Mouse (Mus musculus) embryonic fibroblast, embryonic 13.5 days (primary cell): ENCODE data around the gene Gab1. TPM values are rescaled to one million over a fixed set of nuclear protein-coding genes. Genes with fewer than 3 reads are reported as not detected.
A peak's percentile ranks its signal among the peaks of the same experiment; 100 is the strongest.

Experiments used
- H3K27ac ChIP-seq: 2 replicates; pipeline ENCODE4 v1.5.1; 2012; ENCODE audit warnings: low read length, control low read depth, inconsistent platforms; ENCODE audit not compliant: insufficient read depth
- H3K4me1 ChIP-seq: 2 replicates; pipeline ENCODE4 v1.6.1; 2011; ENCODE audit warnings: low read length; ENCODE audit not compliant: control insufficient read depth, insufficient read depth
- H3K4me3 ChIP-seq: 2 replicates; pipeline ENCODE4 v1.5.1; 2011; ENCODE audit warnings: mild to moderate bottlenecking, control low read depth, low read length; ENCODE audit not compliant: insufficient read depth
- CTCF ChIP-seq: IDR thresholded peaks from 2 replicates; pipeline ENCODE4 v1.5.1; 2011; ENCODE audit warnings: mild to moderate bottlenecking, control low read depth, low read length, moderate library complexity, borderline replicate concordance; ENCODE audit not compliant: insufficient read depth
- POLR2A ChIP-seq: IDR thresholded peaks from 2 replicates; pipeline ENCODE4 v1.6.1; 2011; ENCODE audit warnings: low read depth, mild to moderate bottlenecking, control low read depth, low read length, moderate library complexity
- polyA plus RNA-seq: library from polyadenylated mRNA; stranded (reverse); fragments of >200 nt; gene quantifications from 2 replicates; pipeline ENCODE4 v1.2.4, GENCODE M21; 2011; ENCODE audit warnings: low read depth; ENCODE audit not compliant: missing spikeins, insufficient read length

Gab1 gene
- polyA plus RNA-seq, 1 experiment = 25.4 TPM

DNA sequence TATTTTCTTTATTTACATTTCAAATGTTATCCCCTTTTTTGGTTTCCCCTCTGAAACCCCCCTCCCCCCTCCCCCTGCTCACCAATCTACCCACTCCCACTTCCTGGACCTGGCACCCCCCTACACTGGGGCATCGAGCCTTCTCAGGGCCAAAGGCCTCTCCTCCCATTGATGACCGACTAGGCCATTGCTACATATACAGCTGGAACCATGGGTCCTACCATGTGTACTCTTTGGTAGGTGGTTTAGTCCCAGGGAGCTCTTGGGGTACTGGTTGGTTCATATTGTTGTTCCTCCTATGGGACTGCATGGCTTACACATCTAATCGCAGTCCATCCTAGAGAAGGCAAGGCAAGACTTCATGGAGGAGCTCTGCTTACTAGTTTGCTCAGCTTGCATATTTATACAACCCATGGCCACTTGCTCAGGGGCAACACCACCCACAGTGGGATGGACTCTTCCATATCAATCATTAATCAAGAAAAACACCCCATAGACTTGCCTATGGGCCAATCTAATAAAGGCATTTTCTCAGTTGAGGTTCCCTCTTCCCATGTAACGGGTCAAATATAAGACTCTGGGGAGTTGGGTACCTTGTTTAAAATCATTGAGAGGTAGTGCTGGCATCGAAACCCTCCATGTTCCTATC lies 48.3 kb downstream of the Gab1 start:
- TF ChIP-seq CTCF (no peak), POLR2A (no peak)
- no peak overlapping the region for H3K4me3 ChIP-seq
- H3K27ac ChIP-seq = peak overlapping the region; percentile 56
- H3K4me1 ChIP-seq = peaks cover 25% of the 10 kb centered on the region

DNA sequence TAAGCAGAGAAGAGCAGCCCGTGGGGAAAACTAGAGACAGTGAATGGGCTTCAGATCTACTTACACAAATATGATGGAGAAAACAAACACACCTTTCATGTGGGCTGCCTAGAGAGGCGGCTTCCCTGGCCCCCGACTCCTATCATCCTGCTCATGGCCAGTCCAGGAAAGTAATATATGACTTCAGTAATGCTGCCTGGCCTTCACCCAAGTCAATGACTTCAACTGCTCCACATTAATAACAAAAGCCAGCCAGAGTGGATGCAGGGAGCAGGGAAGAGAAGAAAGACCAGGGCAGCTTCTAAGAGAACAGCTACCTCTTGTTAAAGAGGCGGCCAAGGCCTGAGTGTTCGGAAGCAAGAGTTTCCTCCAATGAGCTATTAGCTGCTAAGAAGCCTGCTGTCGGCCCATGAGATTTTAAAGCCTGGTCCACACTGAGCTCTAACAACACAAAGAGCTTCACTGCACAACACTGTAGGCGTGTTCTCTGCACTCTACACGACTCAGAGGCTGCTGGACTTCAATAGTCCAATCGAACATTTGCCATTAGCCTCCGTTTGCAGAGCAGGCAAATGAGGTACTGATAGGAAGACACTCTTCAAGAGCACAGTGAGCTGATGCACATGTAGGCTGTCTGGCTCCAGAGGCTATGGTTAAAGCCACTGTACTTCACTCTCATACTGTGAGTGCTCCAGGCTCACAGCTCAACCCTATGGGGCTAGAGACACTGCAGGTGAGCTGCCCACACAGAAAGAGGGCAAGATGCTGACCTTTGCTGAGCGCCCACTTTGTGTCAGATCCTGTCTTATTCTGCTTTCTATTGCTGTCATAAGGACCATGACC lies 49.4 kb downstream of the Gab1 start:
- no peak for TF ChIP-seq POLR2A
- TF ChIP-seq CTCF = no peak
- no peak overlapping the region for H3K4me3 ChIP-seq
- peaks cover 25% of the 10 kb centered on the region for H3K4me1 ChIP-seq
- H3K27ac ChIP-seq = no peak overlapping the region; the same call in 1 of the 2 replicates

DNA sequence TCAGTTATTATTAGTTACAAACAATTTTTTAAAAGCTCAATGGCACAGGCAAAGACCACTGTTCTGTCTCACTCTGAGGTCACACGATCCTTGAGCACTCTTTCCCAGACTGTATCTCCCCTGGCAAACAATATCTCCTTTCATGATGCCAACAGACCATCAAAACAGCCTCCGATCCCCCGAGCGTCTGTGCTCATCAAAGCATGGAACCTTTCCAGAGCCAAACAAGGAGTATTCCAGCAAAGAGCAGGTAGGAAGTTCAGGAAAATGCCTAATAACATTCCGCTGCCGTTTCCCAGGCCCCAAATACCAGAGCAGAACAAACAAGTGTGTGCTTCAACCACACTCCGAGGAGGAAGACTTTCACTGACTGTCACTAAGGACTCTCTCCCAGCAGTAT lies 50.2 kb downstream of the Gab1 start:
- Histone ChIP-seq H3K27ac (no peak overlapping the region), H3K4me1 (peaks cover 21% of the 10 kb centered on the region), H3K4me3 (no peak overlapping the region)
- no peak for TF ChIP-seq POLR2A

DNA sequence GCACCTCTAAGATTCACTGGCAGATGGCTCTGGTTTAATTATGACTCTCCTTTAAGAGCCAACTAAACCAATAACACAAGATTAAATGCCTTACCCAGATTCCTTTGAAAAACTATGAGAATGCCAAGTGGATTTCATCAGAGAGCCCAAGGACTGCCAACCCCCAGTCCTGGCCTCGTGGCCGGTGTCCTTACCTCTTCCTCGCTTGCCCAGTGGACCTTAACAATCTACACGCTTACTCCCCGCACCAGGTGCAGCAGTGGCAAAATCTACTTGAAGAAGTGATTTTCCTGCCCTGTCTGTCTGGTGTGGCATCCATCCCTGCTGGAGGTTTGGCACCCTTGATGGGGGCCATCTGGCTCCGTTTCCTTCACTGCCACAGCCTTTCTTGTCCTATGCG lies 53.3 kb downstream of the Gab1 start:
- peaks cover 12% of the 10 kb centered on the region for H3K4me1 ChIP-seq
- 0 out of 2 replicates have a peak overlapping the region, but pooled peaks have one; percentile 10 for H3K27ac ChIP-seq
- no peak for TF ChIP-seq CTCF
- no peak for TF ChIP-seq POLR2A
- no peak overlapping the region for H3K4me3 ChIP-seq

DNA sequence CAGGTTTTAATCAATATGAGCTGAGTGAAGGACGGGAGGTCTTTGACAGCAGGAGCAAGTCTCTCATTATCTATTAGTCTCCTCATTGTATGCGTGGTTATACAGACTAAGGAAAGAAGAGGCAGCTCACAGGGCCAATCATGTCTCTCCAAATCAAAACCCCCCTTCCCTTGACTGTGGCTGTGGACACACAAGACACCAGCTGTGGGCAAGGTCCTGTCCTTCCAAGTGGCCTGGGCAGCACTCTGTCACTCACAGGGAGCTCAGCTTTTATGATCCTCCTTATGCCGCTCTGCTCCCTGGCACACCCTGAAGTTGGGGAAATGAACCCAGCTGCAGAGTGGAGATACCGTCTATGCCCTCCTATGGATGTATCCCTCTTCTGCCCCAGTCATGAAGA lies 55.2 kb downstream of the Gab1 start:
- Histone ChIP-seq H3K4me3 (no peak overlapping the region), H3K4me1 (peaks cover 4% of the 10 kb centered on the region; the same call in 1 of the 2 replicates), H3K27ac (no peak overlapping the region)
- TF ChIP-seq CTCF = no peak
- no peak for TF ChIP-seq POLR2A

DNA sequence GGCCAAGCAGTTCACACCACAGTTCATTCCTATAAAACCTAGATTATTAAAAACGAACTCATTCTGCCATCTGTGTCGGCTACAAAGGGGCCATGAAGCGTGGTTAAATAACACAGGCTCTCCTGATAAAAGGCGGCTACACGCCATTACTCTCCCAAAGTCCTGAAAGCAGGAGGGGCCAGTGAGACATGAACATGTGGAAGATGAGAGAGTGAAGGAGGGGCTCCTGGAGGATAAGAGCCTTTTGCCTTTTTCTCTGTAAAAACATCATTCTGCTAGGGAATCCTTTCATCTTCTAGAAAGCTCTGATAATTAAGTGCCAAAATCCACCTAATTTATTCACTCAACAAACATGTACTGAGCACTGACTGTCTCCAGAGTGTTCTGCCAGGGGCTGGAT lies 55.9 kb downstream of the Gab1 start:
- H3K4me3 ChIP-seq = no peak overlapping the region
- H3K4me1 ChIP-seq = peaks cover 3% of the 10 kb centered on the region; the same call in 1 of the 2 replicates
- TF ChIP-seq CTCF (no peak), POLR2A (no peak)
- no peak overlapping the region for H3K27ac ChIP-seq

DNA sequence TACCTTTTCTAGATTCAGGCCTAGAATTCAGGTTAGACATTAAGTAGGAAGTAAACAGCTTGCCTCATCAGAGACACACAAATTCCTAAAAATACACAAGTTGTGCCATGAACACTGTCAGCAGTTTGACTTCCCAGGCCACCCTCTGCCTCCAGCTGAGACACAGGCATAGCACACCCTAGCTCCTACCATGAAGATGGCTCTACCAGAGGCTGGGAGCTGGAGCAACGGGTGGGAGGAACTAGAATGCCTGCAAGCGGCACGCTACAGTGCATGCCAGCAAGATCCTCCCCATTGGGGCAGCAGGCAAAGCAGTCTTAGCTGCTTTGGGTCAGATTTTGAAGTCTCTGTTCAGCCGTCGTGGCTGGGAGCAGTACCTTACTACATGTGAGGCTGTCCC lies 57.1 kb downstream of the Gab1 start:
- peaks cover 3% of the 10 kb centered on the region for H3K4me1 ChIP-seq
- TF ChIP-seq POLR2A (no peak), CTCF (no peak)
- no peak overlapping the region for H3K27ac ChIP-seq
- H3K4me3 ChIP-seq = no peak overlapping the region

DNA sequence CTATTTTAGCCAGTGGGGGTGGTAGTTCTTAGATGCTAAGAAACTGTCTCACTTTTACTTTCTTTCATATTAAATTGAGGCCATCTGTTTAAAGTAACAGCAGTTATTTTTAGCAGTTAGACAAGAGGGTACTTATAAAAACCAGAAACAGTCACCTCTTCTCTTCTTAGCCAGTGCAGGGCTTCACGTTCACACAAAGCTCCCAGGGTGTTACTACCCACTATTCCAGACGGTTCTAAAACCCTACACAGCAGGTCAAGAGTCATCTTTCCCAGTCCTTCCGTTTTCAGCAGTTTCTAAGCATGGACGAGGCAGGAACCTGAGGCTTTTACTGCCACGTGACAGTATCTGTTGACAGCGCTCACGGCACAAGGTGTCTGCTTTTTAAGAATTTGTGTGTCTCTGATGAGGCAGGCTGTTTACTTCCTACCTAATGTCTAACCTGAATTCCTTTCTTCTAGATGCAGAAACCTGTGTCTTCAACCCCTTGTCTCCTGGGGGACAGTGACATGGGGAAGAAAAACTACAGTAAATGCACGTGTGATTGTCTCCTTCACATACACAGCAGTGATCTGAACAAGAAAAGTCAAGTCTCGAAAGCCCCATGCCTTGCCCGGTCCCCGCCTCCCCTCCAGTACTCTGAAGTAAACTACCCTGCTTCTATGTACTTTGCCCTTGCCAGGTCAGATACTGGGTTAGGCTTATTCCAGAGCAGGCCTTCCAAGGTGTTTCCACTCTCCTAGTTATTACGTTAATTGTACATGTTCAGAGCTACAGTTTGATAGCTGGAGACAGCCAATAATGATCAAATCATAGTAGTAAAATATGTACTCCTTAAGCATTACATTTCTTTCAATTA lies 58.7 kb downstream of the Gab1 start:
- Histone ChIP-seq H3K4me1 (peaks cover 3% of the 10 kb centered on the region), H3K27ac (no peak overlapping the region), H3K4me3 (no peak overlapping the region)
- TF ChIP-seq CTCF = no peak
- TF ChIP-seq POLR2A = no peak

DNA sequence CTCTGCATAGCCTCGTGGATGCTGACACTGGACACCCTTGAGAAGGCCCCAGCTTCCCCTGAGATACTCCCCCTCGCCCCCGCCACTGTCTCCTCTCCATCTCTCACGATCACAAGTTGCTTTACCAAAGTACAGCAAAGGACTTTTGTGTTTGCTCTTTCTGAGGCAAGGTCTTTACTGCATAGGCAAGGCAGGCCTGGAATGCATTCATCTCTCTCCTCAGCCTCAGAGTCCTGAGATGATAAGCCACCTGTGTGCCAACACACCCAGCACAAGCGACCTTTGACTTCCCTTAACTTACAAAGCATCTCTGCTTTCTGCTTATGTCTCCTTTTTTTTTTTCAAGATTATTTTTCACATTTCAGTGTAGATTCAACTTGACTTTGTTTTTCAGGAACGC lies 61.3 kb downstream of the Gab1 start:
- no peak for TF ChIP-seq POLR2A
- no peak for TF ChIP-seq CTCF
- Histone ChIP-seq H3K4me3 (no peak overlapping the region), H3K27ac (no peak overlapping the region), H3K4me1 (peaks cover 7% of the 10 kb centered on the region)

DNA sequence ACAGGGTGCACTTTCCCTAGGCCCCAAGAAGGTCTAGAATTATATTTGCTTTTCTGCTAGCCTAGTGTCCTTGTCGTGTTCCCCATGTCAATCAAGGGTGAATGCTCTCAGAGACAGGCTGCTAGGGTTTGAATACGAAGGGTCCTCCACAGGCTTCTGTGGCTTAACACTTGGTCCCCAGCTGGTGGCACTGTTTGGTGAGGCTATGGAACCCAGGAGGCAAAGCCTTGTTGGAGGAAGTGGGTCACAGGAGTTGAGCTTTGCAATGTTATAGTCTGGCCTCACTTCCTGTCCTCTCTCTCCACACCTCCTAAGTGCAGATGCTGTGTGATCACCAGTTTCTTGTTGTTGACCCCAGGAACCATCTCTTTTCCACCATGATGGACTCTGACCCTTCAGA lies 63.3 kb downstream of the Gab1 start:
- Histone ChIP-seq H3K27ac (no peak overlapping the region), H3K4me3 (no peak overlapping the region), H3K4me1 (peaks cover 14% of the 10 kb centered on the region)
- no peak for TF ChIP-seq CTCF
- TF ChIP-seq POLR2A = no peak
